Mouse (Mus musculus): Measurements from ENCODE around the gene Tespa1.
"Not testable (repeated sequence)": the region's sequence is repeated elsewhere in the genome, so short reads cannot be mapped to it uniquely, and the experiment has no call there.

Gene Tespa1

GRCm38 (mm10) chr10:130322637-130323036 is at the start of gene Tespa1:
Gene Tespa1 (plus strand): TSS chr10:130322870.
- DNase-seq, result peak; percentile 76

- DNase-seq, result no peak
Measured at GRCm38 (mm10) chr10:130275759-130276158, 46.9 kb upstream of the Tespa1 start.

- DNase-seq, result no peak
Measured at GRCm38 (mm10) chr10:130276496-130276895, 46.2 kb upstream of the Tespa1 start.

GRCm38 (mm10) chr10:130280066-130280465 is 42.6 kb upstream of the Tespa1 start, which contains the start of gene Neurod4:
Gene Neurod4 (minus strand): TSS chr10:130280240.
- no peak for DNase-seq

GRCm38 (mm10) chr10:130281982-130282449 is 40.7 kb upstream of the Tespa1 start:
- no peak for DNase-seq

- DNase-seq, result no peak
Measured at GRCm38 (mm10) chr10:130287201-130287600, 35.5 kb upstream of the Tespa1 start.

- no peak for DNase-seq
Measured at GRCm38 (mm10) chr10:130288007-130288406, 34.7 kb upstream of the Tespa1 start.

GRCm38 (mm10) chr10:130293741-130294408 is 28.8 kb upstream of the Tespa1 start:
- DNase-seq, result no peak

GRCm38 (mm10) chr10:130298748-130299147 is 23.9 kb upstream of the Tespa1 start:
- not testable (repeated sequence) for DNase-seq

- not testable (repeated sequence) for DNase-seq
Measured at GRCm38 (mm10) chr10:130304138-130304537, 18.5 kb upstream of the Tespa1 start.

GRCm38 (mm10) chr10:130311534-130312227 is 11.0 kb upstream of the Tespa1 start:
- no peak for DNase-seq

- peak; percentile 73 for DNase-seq
Measured at GRCm38 (mm10) chr10:130313531-130313930, 9.1 kb upstream of the Tespa1 start.

- no peak for DNase-seq
Measured at GRCm38 (mm10) chr10:130314110-130314829, 8.4 kb upstream of the Tespa1 start.

- no peak for DNase-seq
Measured at GRCm38 (mm10) chr10:130315846-130316245, 6.8 kb upstream of the Tespa1 start.

- DNase-seq, result no peak
Measured at GRCm38 (mm10) chr10:130318720-130319119, 4.0 kb upstream of the Tespa1 start.

GRCm38 (mm10) chr10:130320715-130321114 is 2.0 kb upstream of the Tespa1 start:
- no peak for DNase-seq

- no peak for DNase-seq
Measured at GRCm38 (mm10) chr10:130322062-130322461, 608 bp upstream of the Tespa1 start.

- no peak for DNase-seq
Measured at GRCm38 (mm10) chr10:130324243-130324642, 1.6 kb downstream of the Tespa1 start.

GRCm38 (mm10) chr10:130330711-130331110 is 8.0 kb downstream of the Tespa1 start:
- no peak for DNase-seq

GRCm38 (mm10) chr10:130336385-130336784 is 13.7 kb downstream of the Tespa1 start:
- DNase-seq, result no peak

GRCm38 (mm10) chr10:130337581-130337980 is 14.9 kb downstream of the Tespa1 start:
- DNase-seq, result peak; percentile 37

GRCm38 (mm10) chr10:130340050-130340449 is 17.4 kb downstream of the Tespa1 start:
- DNase-seq, result not testable (repeated sequence)

- DNase-seq, result no peak
Measured at GRCm38 (mm10) chr10:130344056-130344455, 21.4 kb downstream of the Tespa1 start.
